Mouse (Mus musculus) liver, embryonic 14.5 days (tissue): ENCODE measurements around the gene Cbx4.

Experiments
- CTCF ChIP-seq: IDR thresholded peaks from 2 replicates; pipeline ENCODE4 v1.5.1; 2016; ENCODE audit warnings: antibody characterized with exemption, low read depth, control low read depth
- EP300 ChIP-seq: IDR thresholded peaks from 2 replicates; pipeline ENCODE4 v1.6.1; 2016; ENCODE audit warnings: antibody characterized with exemption, low read depth

- TF ChIP-seq CTCF (no peak), EP300 (no peak)
Observed at GRCm38 (mm10) chr11:119109415-119110071, 23.5 kb upstream of the Cbx4 start.
